Mouse (Mus musculus) stomach, embryonic 15.5 days (tissue): ENCODE data around the gene Skp1a. TPM values are rescaled to one million over a fixed set of nuclear protein-coding genes. Genes with fewer than 3 reads are reported as not detected.

Experiments used
- polyA plus RNA-seq: library from polyadenylated mRNA; unstranded; fragments of >200 nt; fragmentation: Nextera tagmentation; extraction: Ambion mirVana; gene quantifications from 2 replicates; pipeline ENCODE4 v1.2.1, GENCODE M21; 2015

Gene Skp1a
- polyA plus RNA-seq, 1 experiment from 2014 or later, result 657 TPM

Other genes with a start within 250 kb of the Skp1a start
- 205 and 213 TPM in 2 replicates for gene Ube2b, start 231.2 kb upstream of the Skp1a start, polyA plus RNA-seq
- gene Cdkl3, start 227.8 kb upstream of the Skp1a start, polyA plus RNA-seq, result 6.0 and 6.9 TPM in 2 replicates
- 71.3 and 72.1 TPM in 2 replicates for gene Ppp2ca, start 133.3 kb upstream of the Skp1a start, polyA plus RNA-seq
- not detected in 2 replicates for gene Olfr1373, start 86.5 kb upstream of the Skp1a start, polyA plus RNA-seq
- gene Olfr1371, start 18.0 kb upstream of the Skp1a start, polyA plus RNA-seq, result not detected in 2 replicates
- gene Tcf7, start 51.0 kb downstream of the Skp1a start, polyA plus RNA-seq, result 7.5 and 7.6 TPM in 2 replicates
- 266 and 271 TPM in 2 replicates for gene Vdac1, start 128.9 kb downstream of the Skp1a start, polyA plus RNA-seq
- 185 and 189 TPM in 2 replicates for gene 9530068E07Rik, start 164.4 kb downstream of the Skp1a start, polyA plus RNA-seq